Mouse (Mus musculus): ENCODE data around the gene Smim13. TPM values are rescaled to one million over a fixed set of nuclear protein-coding genes. Genes with fewer than 3 reads are reported as not detected.

Gene Smim13
- total and polyA plus RNA-seq, 2 experiments = 5.2 to 14.6 TPM

DNA sequence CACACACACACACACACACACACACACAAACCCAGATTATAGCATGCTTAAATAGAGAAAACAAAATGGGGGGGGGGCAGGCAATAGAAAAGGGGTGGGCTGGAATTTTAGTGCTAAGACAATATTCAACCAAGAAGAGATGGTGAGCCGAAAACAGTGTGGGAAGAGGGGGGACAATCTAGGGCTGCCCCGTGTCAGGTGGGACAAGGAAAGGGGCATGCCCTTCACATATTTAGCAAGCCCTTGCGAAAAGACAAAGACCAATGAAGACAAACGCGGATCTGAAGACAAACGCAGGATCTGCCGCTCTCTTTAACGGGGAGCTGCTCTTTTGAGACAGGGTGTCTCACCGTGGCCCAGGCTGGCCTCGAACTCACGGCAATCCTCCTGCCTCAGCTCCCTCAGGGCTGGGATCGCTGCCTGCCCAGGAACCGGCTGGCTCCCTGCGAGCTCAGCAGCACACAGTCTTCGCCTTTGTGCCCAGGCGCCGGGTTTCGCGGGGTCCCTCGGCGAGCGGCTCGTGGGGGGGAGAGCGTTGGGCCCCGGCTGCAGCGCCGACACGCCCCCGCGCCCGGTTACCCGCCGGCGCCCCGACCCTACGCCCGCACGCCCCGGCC, 29.8 kb upstream of the Smim13 start:
- WGBS = 1% methylated on average over 33 of the region's 39 CpGs
- no peak for DNase-seq (ENCODE audit: extremely low read depth, low read depth, low spot score)
- no peaks in the 10 kb centered on the region for H3K27me3 ChIP-seq (ENCODE audit: control insufficient read depth, insufficient read depth, low read length)
- no peaks in the 10 kb centered on the region for H3K36me3 ChIP-seq (ENCODE audit: control insufficient read depth, insufficient read depth, low read length)
- TF ChIP-seq CTCF (IDR thresholded peaks at IDR 0.05; ENCODE audit: low read depth, low read length) (no peak), POLR2A (IDR thresholded peaks at IDR 0.05; ENCODE audit: extremely low read depth, insufficient read depth, low read length) (no peak)
- peaks cover 17% of the 10 kb centered on the region for H3K4me1 ChIP-seq (ENCODE audit: control insufficient read depth, insufficient read depth, low read length)
- peak overlapping the region; percentile 88 for H3K4me3 ChIP-seq (ENCODE audit: insufficient read depth, low read depth, low read length)
- H3K9ac ChIP-seq (ENCODE audit: low read depth, low read length) = peak overlapping the region; percentile 95
- H3K27ac ChIP-seq (replicated peaks; ENCODE audit: insufficient read depth, low read depth, low read length) = peak overlapping the region; percentile 82
- peaks cover 18% of the 10 kb centered on the region for H3K79me2 ChIP-seq (ENCODE audit: control insufficient read depth, insufficient read depth, low read length)

DNA sequence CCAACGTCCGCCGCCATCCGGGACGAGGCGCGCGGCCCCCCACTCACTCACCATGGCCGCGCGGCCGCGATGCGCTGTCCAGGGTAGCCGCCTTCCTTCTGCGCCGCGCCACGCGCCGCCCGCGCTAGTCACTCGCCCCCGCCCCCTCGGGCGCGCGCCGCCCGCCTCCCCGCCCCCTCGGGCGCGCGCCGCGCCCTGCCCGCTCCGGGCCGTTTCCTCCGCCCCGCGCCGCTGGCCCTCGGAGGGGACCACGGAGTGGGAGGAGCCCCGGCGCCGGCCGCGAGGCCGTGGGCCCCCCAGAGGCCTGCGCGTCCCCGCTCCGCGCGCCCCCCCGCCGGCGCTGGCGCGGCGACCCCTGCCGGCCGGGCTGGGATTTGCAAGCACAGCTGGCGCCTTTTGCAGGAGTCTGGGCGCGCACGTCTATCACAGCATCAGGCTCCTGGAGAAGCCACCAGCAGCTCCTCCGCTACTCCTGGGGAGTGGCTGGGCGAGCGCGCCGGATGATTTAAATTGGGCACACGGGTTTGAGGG, 29.3 kb upstream of the Smim13 start, which contains the start of gene Elovl2:
Elovl2 (minus strand) TSS at position 102 of the 531 bp plus-strand sequence.
- peaks cover 18% of the 10 kb centered on the region for H3K79me2 ChIP-seq (ENCODE audit: control insufficient read depth, insufficient read depth, low read length)
- peak within 1 kb of the TSS; percentile 82 for H3K27ac ChIP-seq (replicated peaks; ENCODE audit: insufficient read depth, low read depth, low read length)
- H3K36me3 ChIP-seq (ENCODE audit: control insufficient read depth, insufficient read depth, low read length) = no peaks in the 10 kb centered on the region
- H3K9ac ChIP-seq (ENCODE audit: low read depth, low read length) = peak within 1 kb of the TSS; percentile 95
- H3K4me1 ChIP-seq (ENCODE audit: control insufficient read depth, insufficient read depth, low read length) = peaks cover 15% of the 10 kb centered on the region
- TF ChIP-seq CTCF (IDR thresholded peaks at IDR 0.05; ENCODE audit: low read depth, low read length) = peak; percentile 76
- peak; percentile 85 for TF ChIP-seq POLR2A (IDR thresholded peaks at IDR 0.05; ENCODE audit: extremely low read depth, insufficient read depth, low read length)
- H3K4me3 ChIP-seq (ENCODE audit: insufficient read depth, low read depth, low read length) = peak within 1 kb of the TSS; percentile 88
- no peaks in the 10 kb centered on the region for H3K27me3 ChIP-seq (ENCODE audit: control insufficient read depth, insufficient read depth, low read length)
- 2% methylated on average over 75 of the region's 77 CpGs for WGBS
- DNase-seq (ENCODE audit: extremely low read depth, low read depth, low spot score) = peak; percentile 48

DNA sequence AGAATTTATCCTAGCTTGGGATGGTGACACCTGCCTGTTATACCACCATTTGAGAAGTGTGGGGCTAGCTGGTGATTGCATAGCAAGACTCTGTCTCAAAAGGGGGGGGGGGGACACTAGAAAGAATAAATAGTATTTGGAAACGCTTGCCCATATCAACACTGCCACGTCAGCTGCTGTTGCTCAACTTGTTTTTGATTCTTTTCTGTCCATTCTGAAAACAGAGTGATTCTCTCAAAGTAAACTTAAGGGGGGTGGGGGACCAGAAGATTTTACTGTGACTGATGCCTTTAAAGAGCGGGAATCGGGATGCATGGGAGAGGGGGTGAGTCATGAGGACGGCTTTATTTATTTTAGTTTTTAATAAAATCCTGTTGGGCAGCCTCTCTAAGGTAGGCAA, 23.1 kb upstream of the Smim13 start:
- WGBS = 13% methylated on average over 5 of the region's 5 CpGs
- no peak for TF ChIP-seq POLR2A (IDR thresholded peaks at IDR 0.05; ENCODE audit: extremely low read depth, insufficient read depth, low read length)
- no peak for TF ChIP-seq CTCF (IDR thresholded peaks at IDR 0.05; ENCODE audit: low read depth, low read length)
- Histone ChIP-seq H3K4me1 (ENCODE audit: control insufficient read depth, insufficient read depth, low read length) (peaks cover 18% of the 10 kb centered on the region), H3K4me3 (ENCODE audit: insufficient read depth, low read depth, low read length) (no peak overlapping the region; the same call in 1 of the 2 replicates), H3K79me2 (ENCODE audit: control insufficient read depth, insufficient read depth, low read length) (no peaks in the 10 kb centered on the region), H3K27ac (replicated peaks; ENCODE audit: insufficient read depth, low read depth, low read length) (peak overlapping the region; percentile 74), H3K9ac (ENCODE audit: low read depth, low read length) (no peak overlapping the region), H3K27me3 (ENCODE audit: control insufficient read depth, insufficient read depth, low read length) (no peaks in the 10 kb centered on the region), H3K36me3 (ENCODE audit: control insufficient read depth, insufficient read depth, low read length) (no peaks in the 10 kb centered on the region)
- peak; percentile 95 for DNase-seq (ENCODE audit: extremely low read depth, low read depth, low spot score)

DNA sequence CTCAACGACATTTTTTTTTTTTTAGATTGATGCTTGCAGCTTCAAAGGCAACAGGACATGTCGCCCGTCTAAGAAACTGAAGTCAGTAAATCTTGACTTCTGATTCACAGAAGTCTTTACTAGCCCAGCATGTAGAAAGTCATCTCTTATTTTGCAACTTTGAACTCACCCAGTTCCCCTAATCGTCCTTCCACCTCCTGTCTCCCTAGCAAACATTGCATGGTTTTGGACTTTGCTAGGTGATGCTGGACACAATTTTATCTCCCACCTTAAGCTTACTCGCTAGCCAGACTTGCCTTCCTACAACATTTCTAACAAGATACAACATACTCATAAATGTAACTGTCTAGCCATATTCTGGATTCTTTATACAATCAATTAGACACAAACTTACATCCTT, 21.6 kb upstream of the Smim13 start:
- H3K27ac ChIP-seq (replicated peaks; ENCODE audit: insufficient read depth, low read depth, low read length) = peak overlapping the region; percentile 89
- 27% methylated on average over 5 of the region's 5 CpGs for WGBS

DNA sequence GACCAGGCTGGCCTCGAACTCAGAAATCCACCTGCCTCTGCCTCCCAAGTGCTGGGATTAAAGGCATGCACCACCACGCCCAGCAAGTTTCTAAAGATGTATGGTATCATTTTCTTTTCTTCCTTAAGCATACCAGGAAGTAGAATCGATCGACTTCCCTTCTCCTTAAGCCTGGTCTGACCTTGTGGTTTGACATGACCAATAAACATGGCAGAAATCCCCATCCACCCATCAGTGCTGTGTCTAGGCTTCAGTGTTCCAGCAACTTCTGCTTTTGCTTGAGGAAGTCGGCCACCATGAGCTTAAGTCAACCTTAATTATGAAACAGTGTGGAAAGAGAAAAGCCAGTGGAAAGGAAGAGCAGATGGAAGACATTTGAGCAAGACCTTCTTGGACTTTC, 19.4 kb upstream of the Smim13 start:
- WGBS = 91% methylated on average over 5 of the region's 5 CpGs
- Histone ChIP-seq H3K79me2 (ENCODE audit: control insufficient read depth, insufficient read depth, low read length) (no peaks in the 10 kb centered on the region), H3K36me3 (ENCODE audit: control insufficient read depth, insufficient read depth, low read length) (no peaks in the 10 kb centered on the region), H3K4me1 (ENCODE audit: control insufficient read depth, insufficient read depth, low read length) (peaks cover 34% of the 10 kb centered on the region), H3K27me3 (ENCODE audit: control insufficient read depth, insufficient read depth, low read length) (no peaks in the 10 kb centered on the region), H3K27ac (replicated peaks; ENCODE audit: insufficient read depth, low read depth, low read length) (no peak overlapping the region), H3K9ac (ENCODE audit: low read depth, low read length) (no peak overlapping the region), H3K4me3 (ENCODE audit: insufficient read depth, low read depth, low read length) (no peak overlapping the region)
- DNase-seq (ENCODE audit: extremely low read depth, low read depth, low spot score) = no peak
- TF ChIP-seq POLR2A (IDR thresholded peaks at IDR 0.05; ENCODE audit: extremely low read depth, insufficient read depth, low read length) (no peak), CTCF (IDR thresholded peaks at IDR 0.05; ENCODE audit: low read depth, low read length) (no peak)

More for the DNA sequence above, 21.6 kb upstream of the Smim13 start:
- Histone ChIP-seq H3K4me1 (ENCODE audit: control insufficient read depth, insufficient read depth, low read length) (peaks cover 21% of the 10 kb centered on the region), H3K36me3 (ENCODE audit: control insufficient read depth, insufficient read depth, low read length) (no peaks in the 10 kb centered on the region), H3K27me3 (ENCODE audit: control insufficient read depth, insufficient read depth, low read length) (no peaks in the 10 kb centered on the region), H3K79me2 (ENCODE audit: control insufficient read depth, insufficient read depth, low read length) (no peaks in the 10 kb centered on the region), H3K9ac (ENCODE audit: low read depth, low read length) (no peak overlapping the region), H3K4me3 (ENCODE audit: insufficient read depth, low read depth, low read length) (no peak overlapping the region)
- DNase-seq (ENCODE audit: extremely low read depth, low read depth, low spot score) = peak; percentile 75
- TF ChIP-seq POLR2A (IDR thresholded peaks at IDR 0.05; ENCODE audit: extremely low read depth, insufficient read depth, low read length) = no peak
- no peak for TF ChIP-seq CTCF (IDR thresholded peaks at IDR 0.05; ENCODE audit: low read depth, low read length)

Data from liver, adult 2 months (tissue).